Mouse (Mus musculus): ENCODE results near the gene Sdccag8.

The Sdccag8 gene

GRCm38 (mm10) chr1:176814591-176815062 is at the start of gene Sdccag8:
Gene Sdccag8, plus strand, starts transcription at chr1:176814660.
- in situ Hi-C loops (cut with MboI; ENCODE audit: low pct_unique_long_range_greater_than_20kb in 1 of 2, low sequenced_read_pairs in 2 of 2, unreplicated experiment in 1 of 2), result no loop called here

- in situ Hi-C loops (cut with MboI; ENCODE audit: low pct_unique_long_range_greater_than_20kb in 1 of 2, low sequenced_read_pairs in 2 of 2, unreplicated experiment in 1 of 2), result no loop called here
Observed at GRCm38 (mm10) chr1:176774533-176774932, 39.9 kb upstream of the Sdccag8 start.

- in situ Hi-C loops (cut with MboI; ENCODE audit: low pct_unique_long_range_greater_than_20kb in 1 of 2, low sequenced_read_pairs in 2 of 2, unreplicated experiment in 1 of 2), result no loop called here
Observed at GRCm38 (mm10) chr1:176789326-176789725, 25.1 kb upstream of the Sdccag8 start.

GRCm38 (mm10) chr1:176792175-176792574 is 22.3 kb upstream of the Sdccag8 start:
- in situ Hi-C loops (cut with MboI; ENCODE audit: low pct_unique_long_range_greater_than_20kb in 1 of 2, low sequenced_read_pairs in 2 of 2, unreplicated experiment in 1 of 2), result no loop called here

- in situ Hi-C loops (cut with MboI; ENCODE audit: low pct_unique_long_range_greater_than_20kb in 1 of 2, low sequenced_read_pairs in 2 of 2, unreplicated experiment in 1 of 2), result no loop called here
Observed at GRCm38 (mm10) chr1:176798673-176799072, 15.8 kb upstream of the Sdccag8 start.

- in situ Hi-C loops (cut with MboI; ENCODE audit: low pct_unique_long_range_greater_than_20kb in 1 of 2, low sequenced_read_pairs in 2 of 2, unreplicated experiment in 1 of 2), result no loop called here
Observed at GRCm38 (mm10) chr1:176800728-176801365, 13.6 kb upstream of the Sdccag8 start.

- in situ Hi-C loops (cut with MboI; ENCODE audit: low pct_unique_long_range_greater_than_20kb in 1 of 2, low sequenced_read_pairs in 2 of 2, unreplicated experiment in 1 of 2), result no loop called here
Observed at GRCm38 (mm10) chr1:176810161-176810560, 4.3 kb upstream of the Sdccag8 start.

GRCm38 (mm10) chr1:176811892-176812291 is 2.6 kb upstream of the Sdccag8 start:
- in situ Hi-C loops (cut with MboI; ENCODE audit: low pct_unique_long_range_greater_than_20kb in 1 of 2, low sequenced_read_pairs in 2 of 2, unreplicated experiment in 1 of 2), result no loop called here

- in situ Hi-C loops (cut with MboI; ENCODE audit: low pct_unique_long_range_greater_than_20kb in 1 of 2, low sequenced_read_pairs in 2 of 2, unreplicated experiment in 1 of 2), result no loop called here
Observed at GRCm38 (mm10) chr1:176812491-176813291, 1.8 kb upstream of the Sdccag8 start.

GRCm38 (mm10) chr1:176813292-176814035 is 996 bp upstream of the Sdccag8 start:
- in situ Hi-C loops (cut with MboI; ENCODE audit: low pct_unique_long_range_greater_than_20kb in 1 of 2, low sequenced_read_pairs in 2 of 2, unreplicated experiment in 1 of 2), result no loop called here

GRCm38 (mm10) chr1:176814036-176814420 is 432 bp upstream of the Sdccag8 start, which contains the start of gene Cep170:
Gene Cep170, minus strand, starts transcription at chr1:176814067.
- in situ Hi-C loops (cut with MboI; ENCODE audit: low pct_unique_long_range_greater_than_20kb in 1 of 2, low sequenced_read_pairs in 2 of 2, unreplicated experiment in 1 of 2), result no loop called here

GRCm38 (mm10) chr1:176816728-176817127 is 2.3 kb downstream of the Sdccag8 start:
- in situ Hi-C loops (cut with MboI; ENCODE audit: low pct_unique_long_range_greater_than_20kb in 1 of 2, low sequenced_read_pairs in 2 of 2, unreplicated experiment in 1 of 2), result no loop called here

GRCm38 (mm10) chr1:176818147-176818546 is 3.7 kb downstream of the Sdccag8 start:
- in situ Hi-C loops (cut with MboI; ENCODE audit: low pct_unique_long_range_greater_than_20kb in 1 of 2, low sequenced_read_pairs in 2 of 2, unreplicated experiment in 1 of 2), result no loop called here

GRCm38 (mm10) chr1:176818763-176819162 is 4.3 kb downstream of the Sdccag8 start:
- in situ Hi-C loops (cut with MboI; ENCODE audit: low pct_unique_long_range_greater_than_20kb in 1 of 2, low sequenced_read_pairs in 2 of 2, unreplicated experiment in 1 of 2), result no loop called here

- in situ Hi-C loops (cut with MboI; ENCODE audit: low pct_unique_long_range_greater_than_20kb in 1 of 2, low sequenced_read_pairs in 2 of 2, unreplicated experiment in 1 of 2), result no loop called here
Observed at GRCm38 (mm10) chr1:176821929-176822328, 7.5 kb downstream of the Sdccag8 start.

GRCm38 (mm10) chr1:176822949-176823348 is 8.5 kb downstream of the Sdccag8 start:
- in situ Hi-C loops (cut with MboI; ENCODE audit: low pct_unique_long_range_greater_than_20kb in 1 of 2, low sequenced_read_pairs in 2 of 2, unreplicated experiment in 1 of 2), result no loop called here

- in situ Hi-C loops (cut with MboI; ENCODE audit: low pct_unique_long_range_greater_than_20kb in 1 of 2, low sequenced_read_pairs in 2 of 2, unreplicated experiment in 1 of 2), result no loop called here
Observed at GRCm38 (mm10) chr1:176823889-176824288, 9.4 kb downstream of the Sdccag8 start.

- in situ Hi-C loops (cut with MboI; ENCODE audit: low pct_unique_long_range_greater_than_20kb in 1 of 2, low sequenced_read_pairs in 2 of 2, unreplicated experiment in 1 of 2), result no loop called here
Observed at GRCm38 (mm10) chr1:176824611-176825010, 10.2 kb downstream of the Sdccag8 start.

GRCm38 (mm10) chr1:176825084-176825483 is 10.6 kb downstream of the Sdccag8 start:
- in situ Hi-C loops (cut with MboI; ENCODE audit: low pct_unique_long_range_greater_than_20kb in 1 of 2, low sequenced_read_pairs in 2 of 2, unreplicated experiment in 1 of 2), result no loop called here

All from mouse embryonic stem cell (cell line).